Mouse (Mus musculus) heart, embryonic 14.5 days (tissue): ENCODE data around the gene Ahcyl1. TPM values are rescaled to one million over a fixed set of nuclear protein-coding genes. Genes with fewer than 3 reads are reported as not detected.
"Not testable (repeated sequence)": the region's sequence is repeated elsewhere in the genome, so short reads cannot be mapped to it uniquely, and the experiment has no call there.

ENCODE experiments used
- ATAC-seq: fragments of 200-750 bp; cut with Nextera tagmentation; 2 replicates; pipeline ENCODE4 v1.8.0; 2017; ENCODE audit warnings: low read depth, moderate TSS enrichment; ENCODE audit not compliant: insufficient number of reproducible peaks, insufficient read depth, low FRiP score
- H3K27ac ChIP-seq, 2 experiments: fragments of 200-500 bp in 1 of 2; fragments of 300-500 bp in 1 of 2; sonication (generic) in 1 of 2; replicated peaks in 1 of 2; 2 replicates each; pipeline ENCODE4 v1.5.1; 2012 to 2014; ENCODE audit warnings: low read depth in 2 of 2, low read length in 2 of 2, control low read depth in 1 of 2, mild to moderate bottlenecking in 1 of 2, mixed read lengths in 1 of 2; ENCODE audit not compliant: control insufficient read depth in 1 of 2, insufficient read depth in 1 of 2
- H3K27me3 ChIP-seq: fragments of 300-500 bp; sonication (generic); 2 replicates; pipeline ENCODE4 v1.6.1; 2014; ENCODE audit warnings: mild to moderate bottlenecking, low read length, control low read depth; ENCODE audit not compliant: control insufficient read depth, insufficient read depth
- H3K36me3 ChIP-seq: fragments of 300-500 bp; sonication (generic); 2 replicates; pipeline ENCODE4 v1.6.1; 2014; ENCODE audit warnings: mild to moderate bottlenecking, control low read depth, low read length, mixed read lengths; ENCODE audit not compliant: control insufficient read depth, insufficient read depth
- H3K4me1 ChIP-seq, 2 experiments: fragments of 200-500 bp in 1 of 2; fragments of 300-500 bp in 1 of 2; sonication (generic) in 1 of 2; 2 replicates each; pipeline ENCODE4 v1.6.1; 2012 to 2014; ENCODE audit warnings: low read length in 2 of 2, control low read depth in 1 of 2, mixed read lengths in 1 of 2; ENCODE audit not compliant: control insufficient read depth in 2 of 2, insufficient read depth in 2 of 2
- H3K4me2 ChIP-seq: fragments of 300-500 bp; sonication (generic); 2 replicates; pipeline ENCODE4 v1.6.1; 2014; ENCODE audit warnings: mild to moderate bottlenecking, low read length
- H3K4me3 ChIP-seq, 2 experiments: fragments of 200-500 bp in 1 of 2; fragments of 300-500 bp in 1 of 2; sonication (generic) in 1 of 2; 2 replicates each; pipeline ENCODE4 v1.5.1; 2012 to 2014; ENCODE audit warnings: low read length in 2 of 2, mild to moderate bottlenecking in 2 of 2, control low read depth in 1 of 2, low read depth in 1 of 2, moderate library complexity in 1 of 2; ENCODE audit not compliant: control insufficient read depth in 1 of 2, insufficient read depth in 1 of 2
- H3K9ac ChIP-seq: fragments of 300-500 bp; sonication (generic); 2 replicates; pipeline ENCODE4 v1.6.1; 2014; ENCODE audit warnings: mild to moderate bottlenecking, low read length
- H3K9me3 ChIP-seq: fragments of 300-500 bp; sonication (generic); 2 replicates; pipeline ENCODE4 v1.6.1; 2016; ENCODE audit warnings: low read length, control low read depth; ENCODE audit not compliant: control insufficient read depth
- WGBS: fragments of 180-500 bp; shearing (Covaris S2); extraction: QIAGEN DNeasy Blood & Tissue Kit; methylation state at CpG from one replicate; pipeline ENCODE4 v1.1.7; 2014; 5-methylcytosine and 5-hydroxymethylcytosine counted together
- polyA plus RNA-seq: library from polyadenylated mRNA; unstranded; fragments of >200 nt; fragmentation: Nextera tagmentation; extraction: Ambion mirVana; gene quantifications from 2 replicates; pipeline ENCODE4 v1.2.1, GENCODE M21; 2014

Ahcyl1 gene
- polyA plus RNA-seq, 1 experiment from 2014 or later = 64.4 TPM

GRCm38 (mm10) chr3:107654861-107655260, 41.5 kb downstream of the Ahcyl1 start:
- peaks cover 12% of the 10 kb centered on the region for H3K36me3 ChIP-seq
- no peak overlapping the region for H3K4me2 ChIP-seq
- no peak for ATAC-seq
- no peaks in the 10 kb centered on the region for H3K27me3 ChIP-seq
- H3K4me3 ChIP-seq = no peak overlapping the region
- WGBS = 85% methylated on average over 3 of the region's 3 CpGs
- no peak overlapping the region for H3K27ac ChIP-seq
- H3K9me3 ChIP-seq = no peaks in the 10 kb centered on the region
- no peaks in the 10 kb centered on the region for H3K4me1 ChIP-seq
- no peak overlapping the region for H3K9ac ChIP-seq

GRCm38 (mm10) chr3:107652968-107653367, 43.4 kb downstream of the Ahcyl1 start:
- Histone ChIP-seq H3K4me3 (no peak overlapping the region), H3K9me3 (no peaks in the 10 kb centered on the region), H3K9ac (no peak overlapping the region), H3K4me1 (peaks cover 0 to under 1% of the 10 kb centered on the region in 2 experiments; a peak in 1 of 4 replicates), H3K36me3 (0 out of 2 replicates have a peak, but pooled peaks cover 6% of the 10 kb centered on the region), H3K4me2 (no peak overlapping the region), H3K27ac (no peak overlapping the region), H3K27me3 (no peaks in the 10 kb centered on the region)
- no peak for ATAC-seq
- WGBS = 94% methylated on average over 3 of the region's 3 CpGs

- not testable (repeated sequence) for H3K4me3 ChIP-seq
Measured at GRCm38 (mm10) chr3:107650276-107650675, 46.1 kb downstream of the Ahcyl1 start.

GRCm38 (mm10) chr3:107646947-107647346, 49.4 kb downstream of the Ahcyl1 start:
- Histone ChIP-seq H3K27ac (no peak overlapping the region), H3K9me3 (no peaks in the 10 kb centered on the region), H3K27me3 (no peaks in the 10 kb centered on the region), H3K36me3 (no peaks in the 10 kb centered on the region), H3K4me3 (no peak overlapping the region), H3K4me1 (peaks cover 0 to 2% of the 10 kb centered on the region in 2 experiments; a peak in 1 of 4 replicates), H3K4me2 (no peak overlapping the region), H3K9ac (no peak overlapping the region)
- ATAC-seq = no peak
- WGBS = 78% methylated on average over 3 of the region's 3 CpGs

More at GRCm38 (mm10) chr3:107650276-107650675, 46.1 kb downstream of the Ahcyl1 start:
- H3K9ac ChIP-seq, H3K27ac ChIP-seq, H3K4me2 ChIP-seq, H3K27me3 ChIP-seq, ATAC-seq, H3K9me3 ChIP-seq, H3K36me3 ChIP-seq, H3K4me1 ChIP-seq: not testable (repeated sequence)
- WGBS = 63% methylated on average over 5 of the region's 5 CpGs

GRCm38 (mm10) chr3:107637606-107638172, 58.7 kb downstream of the Ahcyl1 start:
- Histone ChIP-seq H3K27ac (no peak overlapping the region), H3K4me1 (peaks cover 0 to 3% of the 10 kb centered on the region in 2 experiments; a peak in 1 of 4 replicates), H3K36me3 (no peaks in the 10 kb centered on the region), H3K27me3 (no peaks in the 10 kb centered on the region), H3K4me3 (no peak overlapping the region), H3K9ac (no peak overlapping the region), H3K4me2 (no peak overlapping the region), H3K9me3 (no peaks in the 10 kb centered on the region)
- 65% methylated on average over 5 of the region's 5 CpGs for WGBS
- no peak for ATAC-seq

- Histone ChIP-seq H3K27me3 (no peaks in the 10 kb centered on the region), H3K4me3 (no peak overlapping the region), H3K9me3 (no peaks in the 10 kb centered on the region), H3K4me1 (peaks cover 0 to 5% of the 10 kb centered on the region in 2 experiments; a peak in 1 of 4 replicates), H3K4me2 (no peak overlapping the region), H3K36me3 (no peaks in the 10 kb centered on the region), H3K27ac (no peak overlapping the region), H3K9ac (no peak overlapping the region)
- ATAC-seq = no peak
- 58% methylated on average over 3 of the region's 3 CpGs for WGBS
Measured at GRCm38 (mm10) chr3:107636236-107636635, 60.1 kb downstream of the Ahcyl1 start.

GRCm38 (mm10) chr3:107635836-107636235, 60.5 kb downstream of the Ahcyl1 start:
- Histone ChIP-seq H3K4me3 (no peak overlapping the region), H3K27me3 (no peaks in the 10 kb centered on the region), H3K4me2 (no peak overlapping the region), H3K27ac (no peak overlapping the region), H3K9me3 (no peaks in the 10 kb centered on the region), H3K4me1 (peaks cover 0 to 5% of the 10 kb centered on the region in 2 experiments; a peak in 1 of 4 replicates), H3K36me3 (no peaks in the 10 kb centered on the region), H3K9ac (no peak overlapping the region)
- WGBS = 36% methylated on average over 8 of the region's 8 CpGs
- ATAC-seq = no peak

- Histone ChIP-seq H3K4me2 (no peak overlapping the region), H3K4me1 (peaks cover 7 to 9% of the 10 kb centered on the region in 2 experiments; a peak in 3 of 4 replicates), H3K36me3 (peaks cover 5% of the 10 kb centered on the region; the same call in 1 of the 2 replicates), H3K9ac (no peak overlapping the region), H3K27ac (no peak overlapping the region), H3K27me3 (no peaks in the 10 kb centered on the region), H3K4me3 (no peak overlapping the region), H3K9me3 (no peaks in the 10 kb centered on the region)
- no peak for ATAC-seq
- 89% methylated on average over 9 of the region's 9 CpGs for WGBS
Measured at GRCm38 (mm10) chr3:107633906-107634305, 62.5 kb downstream of the Ahcyl1 start.
